Mouse (Mus musculus) heart, embryonic 11.5 days (tissue): Measurements from ENCODE around the gene Lpar6. TPM values are rescaled to one million over a fixed set of nuclear protein-coding genes. Genes with fewer than 3 reads are reported as not detected.

Experiments used
- ATAC-seq: fragments of 200-750 bp; cut with Nextera tagmentation; replicated peaks from 2 replicates; pipeline ENCODE4 v1.8.0; 2017; ENCODE audit warnings: moderate library complexity; ENCODE audit not compliant: insufficient number of reproducible peaks, low FRiP score, low TSS enrichment
- H3K27ac ChIP-seq: fragments of 300-500 bp; sonication (generic); 2 replicates; pipeline ENCODE4 v1.5.1; 2014; ENCODE audit warnings: mild to moderate bottlenecking, low read depth, low read length
- H3K27me3 ChIP-seq: fragments of 300-500 bp; sonication (generic); 2 replicates; pipeline ENCODE4 v1.6.1; 2014; ENCODE audit warnings: mild to moderate bottlenecking, low read length, mixed read lengths; ENCODE audit not compliant: control insufficient read depth, insufficient read depth
- H3K36me3 ChIP-seq: fragments of 300-500 bp; sonication (generic); 2 replicates; pipeline ENCODE4 v1.6.1; 2014; ENCODE audit warnings: mild to moderate bottlenecking, low read length, moderate library complexity, mixed read lengths; ENCODE audit not compliant: control insufficient read depth, insufficient read depth
- H3K4me1 ChIP-seq: fragments of 300-500 bp; sonication (generic); 2 replicates; pipeline ENCODE4 v1.6.1; 2014; ENCODE audit warnings: low read length; ENCODE audit not compliant: control insufficient read depth, insufficient read depth
- H3K4me2 ChIP-seq: fragments of 300-500 bp; sonication (generic); 2 replicates; pipeline ENCODE4 v1.6.1; 2014; ENCODE audit warnings: mild to moderate bottlenecking, moderate library complexity
- H3K4me3 ChIP-seq: fragments of 300-500 bp; sonication (generic); 2 replicates; pipeline ENCODE4 v1.5.1; 2014; ENCODE audit warnings: low read depth, low read length
- H3K9ac ChIP-seq: fragments of 300-500 bp; sonication (generic); 2 replicates; pipeline ENCODE4 v1.6.1; 2014; ENCODE audit warnings: mild to moderate bottlenecking, low read depth, low read length, moderate library complexity
- H3K9me3 ChIP-seq: fragments of 300-500 bp; sonication (generic); replicated peaks from 2 replicates; pipeline ENCODE4 v1.6.1; 2016; ENCODE audit warnings: low read length; ENCODE audit not compliant: control insufficient read depth
- WGBS: fragments of 180-500 bp; shearing (Covaris S2); extraction: QIAGEN DNeasy Blood & Tissue Kit; methylation state at CpG from one replicate; pipeline ENCODE4 v1.1.7; 2014; ENCODE audit not compliant: insufficient replicate concordance; 5-methylcytosine and 5-hydroxymethylcytosine counted together
- microRNA counts: library from miRNA; unstranded; fragments of <30 nt; microRNA quantifications from one replicate; lab custom pipeline; 2015
- microRNA-seq: library from miRNA; unstranded; fragments of <30 nt; microRNA quantifications from one replicate; pipeline ENCODE4, GENCODE M21; 2016; ENCODE audit warnings: borderline number of aligned reads
- polyA plus RNA-seq: library from polyadenylated mRNA; unstranded; fragments of >200 nt; fragmentation: Nextera tagmentation; extraction: Ambion mirVana; gene quantifications from 2 replicates; pipeline ENCODE4 v1.2.1, GENCODE M21; 2014

Lpar6 gene
- polyA plus RNA-seq, 1 experiment from 2014 or later = 10.5 TPM

DNA sequence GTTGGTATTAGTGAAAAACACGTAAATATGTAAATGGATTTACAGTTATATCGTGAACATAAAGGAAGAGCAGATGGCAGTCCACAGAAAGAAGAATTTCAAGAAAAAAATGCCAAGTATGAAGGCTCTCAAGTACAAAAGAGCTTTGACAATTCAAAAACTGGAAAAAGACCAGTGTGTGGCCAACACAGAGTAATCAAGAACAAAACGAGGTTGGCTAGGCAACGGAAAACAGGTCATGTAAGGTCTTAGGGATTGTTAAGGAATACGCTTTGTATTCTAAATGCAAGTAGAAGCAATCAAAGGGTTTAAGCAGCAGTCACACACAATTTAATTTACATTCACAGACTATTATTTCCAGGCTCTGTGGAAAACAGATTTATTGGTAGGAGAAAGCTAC, 34.1 kb downstream of the Lpar6 start:
- H3K27ac ChIP-seq = no peak overlapping the region
- no peak overlapping the region for H3K9ac ChIP-seq
- H3K4me1 ChIP-seq = peaks cover 3% of the 10 kb centered on the region; the same call in 1 of the 2 replicates
- no peak overlapping the region for H3K4me3 ChIP-seq
- 80% methylated on average over 5 of the region's 5 CpGs for WGBS
- no peaks in the 10 kb centered on the region for H3K36me3 ChIP-seq
- no peaks in the 10 kb centered on the region for H3K9me3 ChIP-seq
- no peak overlapping the region for H3K4me2 ChIP-seq
- H3K27me3 ChIP-seq = no peaks in the 10 kb centered on the region
- ATAC-seq = no peak

- no peak overlapping the region for H3K27ac ChIP-seq
- no peaks in the 10 kb centered on the region for H3K36me3 ChIP-seq
- no peaks in the 10 kb centered on the region for H3K9me3 ChIP-seq
- 82% methylated on average over 6 of the region's 6 CpGs for WGBS
- no peak for ATAC-seq
- no peaks in the 10 kb centered on the region for H3K27me3 ChIP-seq
- no peak overlapping the region for H3K4me2 ChIP-seq
- H3K4me1 ChIP-seq = no peaks in the 10 kb centered on the region
- no peak overlapping the region for H3K4me3 ChIP-seq
- no peak overlapping the region for H3K9ac ChIP-seq
Measured at GRCm38 (mm10) chr14:73279096-73279495, 41.4 kb downstream of the Lpar6 start.

DNA sequence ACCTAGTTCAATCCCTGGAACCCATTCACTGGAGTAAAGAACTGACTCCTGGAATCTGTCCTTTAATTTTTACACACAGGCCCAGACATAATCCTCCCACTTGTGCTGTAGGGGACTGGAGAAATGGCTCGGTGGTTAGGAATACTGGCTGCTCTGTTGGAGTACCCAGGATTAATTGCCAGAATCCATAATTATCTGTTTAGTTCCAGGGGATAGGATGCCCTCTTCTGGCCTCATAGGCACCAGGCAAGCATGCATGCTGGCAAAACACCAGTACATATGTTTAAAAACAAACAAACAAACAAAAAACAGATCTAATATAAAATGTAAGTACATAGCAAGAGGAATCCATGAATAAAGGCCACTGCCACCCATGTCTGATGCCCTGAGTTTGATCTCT, 43.3 kb downstream of the Lpar6 start:
- H3K27ac ChIP-seq = no peak overlapping the region
- H3K27me3 ChIP-seq = no peaks in the 10 kb centered on the region
- no peaks in the 10 kb centered on the region for H3K4me1 ChIP-seq
- no peaks in the 10 kb centered on the region for H3K9me3 ChIP-seq
- no peak overlapping the region for H3K4me3 ChIP-seq
- no peak overlapping the region for H3K4me2 ChIP-seq
- WGBS = 35% methylated on average over 1 of the region's 1 CpGs
- no peak for ATAC-seq
- H3K36me3 ChIP-seq = no peaks in the 10 kb centered on the region
- H3K9ac ChIP-seq = no peak overlapping the region

DNA sequence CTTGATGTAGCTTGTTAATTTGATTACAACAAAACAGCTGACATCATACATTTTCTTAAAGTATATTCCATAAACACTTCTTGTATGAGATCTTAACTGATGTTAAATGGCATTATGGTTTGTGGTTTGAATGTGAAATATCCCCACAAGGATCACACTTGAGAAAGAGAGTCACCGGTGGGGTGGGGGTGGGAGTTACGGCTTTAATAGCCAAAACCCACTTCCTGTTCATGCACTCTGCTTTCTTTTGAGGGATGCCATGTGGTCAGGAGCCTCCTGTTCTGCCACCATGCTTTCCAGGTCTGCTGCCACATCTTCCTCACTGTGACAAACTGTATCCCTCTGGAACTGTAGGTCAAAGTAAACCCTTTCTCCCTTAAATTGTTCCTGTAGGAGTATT, 52.2 kb downstream of the Lpar6 start:
- Histone ChIP-seq H3K4me3 (no peak overlapping the region), H3K9ac (no peak overlapping the region), H3K9me3 (no peaks in the 10 kb centered on the region), H3K36me3 (no peaks in the 10 kb centered on the region), H3K4me1 (no peaks in the 10 kb centered on the region), H3K4me2 (no peak overlapping the region), H3K27me3 (no peaks in the 10 kb centered on the region), H3K27ac (no peak overlapping the region)
- no peak for ATAC-seq
- 88% methylated on average over 2 of the region's 2 CpGs for WGBS

DNA sequence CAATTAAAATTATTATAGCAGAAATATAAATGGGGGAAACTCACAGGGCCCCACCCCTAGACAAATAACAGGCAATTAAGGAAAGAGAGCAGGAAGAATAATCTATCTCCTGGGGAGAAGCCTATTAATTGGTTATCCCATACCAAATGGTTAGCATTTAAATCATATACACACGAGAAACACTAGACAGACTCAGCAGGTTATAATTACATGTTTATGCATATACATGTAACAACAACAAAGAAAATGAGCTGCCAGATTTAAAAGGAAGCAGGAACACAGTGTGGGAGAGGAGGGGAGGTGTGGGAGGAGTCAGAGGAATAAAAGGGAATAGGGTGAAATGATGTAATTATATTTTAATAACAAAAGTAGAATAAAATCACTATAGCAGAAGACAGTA, 54.7 kb downstream of the Lpar6 start:
- H3K27ac ChIP-seq = no peak overlapping the region
- no peak overlapping the region for H3K9ac ChIP-seq
- no peaks in the 10 kb centered on the region for H3K9me3 ChIP-seq
- H3K4me1 ChIP-seq = no peaks in the 10 kb centered on the region
- H3K4me3 ChIP-seq = no peak overlapping the region
- no peak for ATAC-seq
- no peaks in the 10 kb centered on the region for H3K36me3 ChIP-seq
- WGBS = 67% methylated on average over 1 of the region's 1 CpGs
- no peaks in the 10 kb centered on the region for H3K27me3 ChIP-seq
- H3K4me2 ChIP-seq = no peak overlapping the region

MicroRNAs encoded within 50 kb of the gene (microRNA counts, 519-probe panel; counts per million panel counts)
- microRNA mmu-miR-687 (lab: Ali Mortazavi, UCI) = 32.2 counts per million

Small RNA genes within 50 kb of the gene (microRNA-seq; reads per million reads assigned to microRNA genes)
- not detected for gene Mir687

Other genes with a start within 250 kb of the Lpar6 start
- gene Cysltr2, start 188.8 kb upstream of the Lpar6 start, polyA plus RNA-seq = not detected in 2 replicates
- gene Rcbtb2, start 114.9 kb upstream of the Lpar6 start, polyA plus RNA-seq = 71.4 and 74.7 TPM in 2 replicates
- gene Rb1, start 87.9 kb downstream of the Lpar6 start, polyA plus RNA-seq = 15.6 and 18.1 TPM in 2 replicates
- 513 and 567 TPM in 2 replicates for gene Itm2b, start 147.4 kb downstream of the Lpar6 start, polyA plus RNA-seq